Mouse (Mus musculus) CH12.LX (cell line): ENCODE measurements around the gene Zdhhc19. TPM values are rescaled to one million over a fixed set of nuclear protein-coding genes. Genes with fewer than 3 reads are reported as not detected.

Experiments
- DNase-seq: peaks from one replicate; pipeline ENCODE4 v3.0.0-alpha.2; 2013; ENCODE audit errors: extremely low read depth
- H3K27ac ChIP-seq: 2 replicates; pipeline ENCODE4 v1.5.1; 2012; ENCODE audit warnings: low read depth, mild to moderate bottlenecking, control low read depth, moderate library complexity; ENCODE audit not compliant: insufficient read depth
- H3K27me3 ChIP-seq: replicated peaks from 2 replicates; pipeline ENCODE3; 2012; ENCODE audit warnings: inconsistent platforms
- H3K36me3 ChIP-seq, 2 experiments: replicated peaks in 1 of 2; 2 replicates each; pipeline versions ENCODE3 to v1.6.1; 2012; ENCODE audit warnings: inconsistent platforms in 1 of 2, low read length in 1 of 2, mild to moderate bottlenecking in 1 of 2, mixed read lengths in 1 of 2, moderate library complexity in 1 of 2; ENCODE audit not compliant: control insufficient read depth in 1 of 2, insufficient read depth in 1 of 2
- H3K4me1 ChIP-seq, 2 experiments: 2 replicates each; pipeline ENCODE4 v1.6.1; 2012; ENCODE audit warnings: inconsistent platforms in 1 of 2, moderate library complexity in 1 of 2; ENCODE audit not compliant: insufficient read depth in 2 of 2, control insufficient read depth in 1 of 2
- H3K4me2 ChIP-seq: 2 replicates; pipeline ENCODE4 v1.6.1; 2012; ENCODE audit warnings: low read depth, mild to moderate bottlenecking, control low read depth; ENCODE audit not compliant: poor library complexity, insufficient read depth, severe bottlenecking
- H3K4me3 ChIP-seq, 3 experiments: fragments of 150-350 bp in 1 of 3; sonication (generic) in 1 of 3; replicated peaks in 1 of 3; 2 replicates each; pipeline versions ENCODE3 to v1.5.1; 2011 to 2012; ENCODE audit warnings: low read depth in 2 of 3, low read length in 2 of 3, mild to moderate bottlenecking in 2 of 3, moderate library complexity in 2 of 3, control low read depth in 1 of 3, improper control_type of control experiment in 1 of 3, inconsistent platforms in 1 of 3, mixed read lengths in 1 of 3; ENCODE audit not compliant: poor library complexity in 1 of 3
- H3K79me2 ChIP-seq: replicated peaks from 2 replicates; pipeline ENCODE4 v1.6.1; 2012; ENCODE audit warnings: mild to moderate bottlenecking, moderate library complexity; ENCODE audit not compliant: control insufficient read depth, poor library complexity, insufficient read depth, severe bottlenecking; ENCODE audit errors: extremely low read depth
- H3K9ac ChIP-seq: 2 replicates; pipeline ENCODE4 v1.6.1; 2012; ENCODE audit warnings: low read depth, mild to moderate bottlenecking, control low read depth, moderate library complexity; ENCODE audit not compliant: insufficient read depth
- H3K9me3 ChIP-seq: replicated peaks from 2 replicates; pipeline ENCODE3; 2012; ENCODE audit warnings: low read length, inconsistent platforms, mixed read lengths
- BHLHE40 ChIP-seq: IDR thresholded peaks from 2 replicates; pipeline ENCODE4 v1.6.1; 2011; ENCODE audit warnings: mild to moderate bottlenecking, low read depth, low read length, improper control_type of control experiment
- CHD1 ChIP-seq: IDR thresholded peaks from 2 replicates; pipeline ENCODE4 v1.6.1; 2012; ENCODE audit warnings: low read depth, low read length, improper control_type of control experiment, inconsistent platforms
- CTCF ChIP-seq, 2 experiments: IDR thresholded peaks in 1 of 2; conservative IDR thresholded peaks in 1 of 2; 2 replicates each; pipeline ENCODE4 v1.5.1; 2011 to 2012; ENCODE audit warnings: low read depth in 2 of 2, low read length in 2 of 2, improper control_type of control experiment in 1 of 2, inconsistent platforms in 1 of 2, mild to moderate bottlenecking in 1 of 2, moderate library complexity in 1 of 2
- EP300 ChIP-seq: IDR thresholded peaks from 2 replicates; pipeline ENCODE4 v1.6.1; 2011; ENCODE audit warnings: low read length, improper control_type of control experiment
- HCFC1 ChIP-seq: IDR thresholded peaks from 2 replicates; pipeline ENCODE4 v1.6.1; 2012; ENCODE audit warnings: low read depth, mild to moderate bottlenecking, inconsistent platforms, low read length, improper control_type of control experiment
- IRF4 ChIP-seq: IDR thresholded peaks from 2 replicates; pipeline ENCODE4 v1.6.1; 2014; ENCODE audit warnings: low read depth, mild to moderate bottlenecking, inconsistent platforms, low read length, improper control_type of control experiment
- JUN ChIP-seq: IDR thresholded peaks from 2 replicates; pipeline ENCODE4 v1.6.1; 2011; ENCODE audit warnings: low read depth, mild to moderate bottlenecking, low read length, improper control_type of control experiment, moderate library complexity; ENCODE audit not compliant: insufficient read depth
- JUND ChIP-seq: conservative IDR thresholded peaks from 2 replicates; pipeline ENCODE4 v1.6.1; 2011; ENCODE audit warnings: low read depth, low read length, improper control_type of control experiment
- MAZ ChIP-seq: IDR thresholded peaks from 2 replicates; pipeline ENCODE4 v1.6.1; 2012; ENCODE audit warnings: low read depth, mild to moderate bottlenecking, inconsistent platforms, low read length, improper control_type of control experiment, moderate library complexity
- MXI1 ChIP-seq: IDR thresholded peaks from 2 replicates; pipeline ENCODE4 v1.6.1; 2011; ENCODE audit warnings: mild to moderate bottlenecking, low read depth, low read length, improper control_type of control experiment
- MYC ChIP-seq: IDR thresholded peaks from 2 replicates; pipeline ENCODE4 v1.6.1; 2011; ENCODE audit warnings: low read depth, mild to moderate bottlenecking, improper control_type of control experiment, low read length
- NELFE ChIP-seq: IDR thresholded peaks from 2 replicates; pipeline ENCODE4 v1.6.1; 2011; ENCODE audit warnings: low read depth, low read length, improper control_type of control experiment
- PAX5 ChIP-seq: IDR thresholded peaks from 2 replicates; pipeline ENCODE4 v1.6.1; 2012; ENCODE audit warnings: low read length, inconsistent platforms, mixed read lengths
- POLR2A ChIP-seq: IDR thresholded peaks from 2 replicates; pipeline ENCODE4 v1.6.1; 2011; ENCODE audit warnings: low read depth, mild to moderate bottlenecking, improper control_type of control experiment, low read length
- RCOR1 ChIP-seq: conservative IDR thresholded peaks from 2 replicates; pipeline ENCODE4 v1.6.1; 2012; ENCODE audit warnings: low read depth, mild to moderate bottlenecking, inconsistent platforms, low read length, improper control_type of control experiment
- SIN3A ChIP-seq: IDR thresholded peaks from 2 replicates; pipeline ENCODE4 v1.6.1; 2012; ENCODE audit warnings: low read length, improper control_type of control experiment, inconsistent platforms
- TCF12 ChIP-seq: IDR thresholded peaks from 2 replicates; pipeline ENCODE4 v1.6.1; 2014; ENCODE audit warnings: low read depth, mild to moderate bottlenecking, inconsistent platforms, low read length, improper control_type of control experiment
- UBTF ChIP-seq: IDR thresholded peaks from 2 replicates; pipeline ENCODE4 v1.6.1; 2012; ENCODE audit warnings: low read depth, mild to moderate bottlenecking, inconsistent platforms, low read length, improper control_type of control experiment, moderate library complexity
- USF1 ChIP-seq: IDR thresholded peaks from 2 replicates; pipeline ENCODE4 v1.6.1; 2014; ENCODE audit warnings: low read depth, mild to moderate bottlenecking, inconsistent platforms, low read length, improper control_type of control experiment
- USF2 ChIP-seq: conservative IDR thresholded peaks from 2 replicates; pipeline ENCODE4 v1.6.1; 2011; ENCODE audit warnings: low read depth, low read length, improper control_type of control experiment
- ZC3H11A ChIP-seq: IDR thresholded peaks from 2 replicates; pipeline ENCODE4 v1.6.1; 2012; ENCODE audit warnings: low read depth, mild to moderate bottlenecking, inconsistent platforms, low read length, improper control_type of control experiment
- ZKSCAN1 ChIP-seq: IDR thresholded peaks from 2 replicates; pipeline ENCODE4 v1.6.1; 2012; ENCODE audit warnings: low read depth, inconsistent platforms, low read length, improper control_type of control experiment, borderline replicate concordance
- dilution Hi-C: fragments of 300-500 bp; cut with MboI; formaldehyde crosslinking; loops from 2 replicates; pipeline ENCODE4 v1.14.3; 2020; ENCODE audit warnings: low sequenced_read_pairs; ENCODE audit not compliant: extremely low pct_unique_long_range_greater_than_20kb, extremely low pct_ligation_motif_present
- in situ Hi-C: fragments of 300-500 bp; cut with MboI; formaldehyde crosslinking; loops from 3 replicates; pipeline ENCODE4 v1.14.3; 2019; ENCODE audit warnings: low sequenced_read_pairs, low pct_ligation_motif_present, low pct_unique_long_range_greater_than_20kb, mixed read lengths
- polyA plus RNA-seq: library from polyadenylated mRNA; unstranded; fragments of >175 nt; gene quantifications from 2 replicates; pipeline ENCODE4 v1.2.1, GENCODE M21; 2012; ENCODE audit warnings: low read depth; ENCODE audit not compliant: insufficient read length
- total RNA-seq, 2 experiments: library from RNA; depleted of rRNA; stranded (reverse); fragments of 300-350 nt in 1 of 2; fragments of >200 nt in 1 of 2; gene quantifications; 2 replicates each; pipeline ENCODE4 v1.2.3; 2012 to 2014

Gene Zdhhc19
- total and polyA plus RNA-seq, 3 experiments, result not detected

GRCm38 (mm10) chr16:32608712-32609400 is 112.8 kb downstream of the Zdhhc19 start, which contains the start of gene Tfrc (continued):
- TF ChIP-seq SIN3A (peak; percentile 99), JUN (no peak), BHLHE40 (peak; percentile 86), MXI1 (peak; percentile 99), JUND (no peak), CTCF (conservative IDR thresholded peaks at IDR 0.05 in 1 of 2, IDR thresholded peaks at IDR 0.05 in 1 of 2; ENCODE audit: low read depth in 2 of 2, low read length in 2 of 2) (no peak), UBTF (peak; percentile 75; the same call in 1 of the 2 replicates), IRF4 (peak; percentile 63), NELFE (peak; percentile 100)
- TF ChIP-seq, all 38 proteins: peak for 27

DNA sequence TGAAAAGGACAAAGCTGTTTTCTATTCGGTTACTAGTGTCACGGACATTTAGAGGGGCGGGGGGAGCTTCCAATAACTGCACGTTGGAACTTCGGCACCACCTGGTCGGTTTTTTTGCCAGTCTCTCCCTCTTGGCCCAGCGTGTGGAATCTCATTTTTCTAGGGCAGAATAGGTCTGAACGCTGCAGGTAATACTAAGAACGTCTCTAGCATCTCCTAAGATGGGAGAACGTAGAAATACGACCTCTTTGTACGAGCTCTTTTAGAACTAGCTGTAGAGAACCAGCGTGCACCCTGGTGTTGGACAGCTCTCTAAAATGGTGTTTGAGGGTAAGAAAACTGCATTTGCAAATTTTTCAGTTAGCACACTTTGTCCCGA is 113.3 kb downstream of the Zdhhc19 start:
- Histone ChIP-seq H3K9me3 (no peaks in the 10 kb centered on the region), H3K4me2 (peak overlapping the region; percentile 44; the same call in 1 of the 2 replicates), H3K79me2 (peaks cover 48% of the 10 kb centered on the region), H3K36me3 (peaks cover under 1 to 4% of the 10 kb centered on the region in 2 experiments)
- in situ Hi-C loops, result loop anchor here (5.0 kb wide), 1 partner anchor 37 kb away; no protein-coding TSS in a partner anchor
- TF ChIP-seq MAZ, result no peak
- TF ChIP-seq ZC3H11A, result no peak
- no peak for TF ChIP-seq HCFC1
- TF ChIP-seq EP300, result no peak
- TF ChIP-seq JUN, result no peak
- peak; percentile 57 for TF ChIP-seq MYC
- no peak for TF ChIP-seq ZKSCAN1
- no peak for TF ChIP-seq USF1
- TF ChIP-seq UBTF, result no peak
- no peak for TF ChIP-seq TCF12
- TF ChIP-seq USF2, result 0 out of 2 replicates have a peak, but pooled peaks have one; percentile 1
- no peak for TF ChIP-seq NELFE
- TF ChIP-seq RCOR1, result no peak
- no peak for TF ChIP-seq POLR2A
- no peak for TF ChIP-seq PAX5
- TF ChIP-seq MXI1, result peak; percentile 1; the same call in 1 of the 2 replicates
- TF ChIP-seq SIN3A, result no peak; the same call in 1 of the 2 replicates
- 0 out of 2 replicates have a peak, but pooled peaks have one; percentile 57 for TF ChIP-seq CHD1
- TF ChIP-seq, all 38 proteins: peak for 4
- Histone ChIP-seq H3K9ac (peak overlapping the region; percentile 62), H3K4me1 (peaks cover 0 to 45% of the 10 kb centered on the region in 2 experiments; a peak in 2 of 4 replicates), H3K27me3 (no peaks in the 10 kb centered on the region), H3K4me3 (peak overlapping the region; percentile 78 to 90 (median 87)), H3K27ac (peak overlapping the region; percentile 72)
- dilution Hi-C loops, result no loop called here
- DNase-seq, result no peak
